Mouse (Mus musculus) forebrain, embryonic 16.5 days (tissue): ENCODE measurements around the gene Lrrn3. TPM values are rescaled to one million over a fixed set of nuclear protein-coding genes. Genes with fewer than 3 reads are reported as not detected.

ENCODE experiments used
- ATAC-seq: fragments of 200-750 bp; cut with Nextera tagmentation; 2 replicates; pipeline ENCODE4 v1.8.0; 2017; ENCODE audit warnings: mild to moderate bottlenecking, moderate library complexity
- H3K27ac ChIP-seq: fragments of 300-500 bp; sonication (generic); 2 replicates; pipeline ENCODE4 v1.5.1; 2014; ENCODE audit warnings: low read length, control low read depth
- H3K27me3 ChIP-seq: fragments of 300-500 bp; sonication (generic); replicated peaks from 2 replicates; pipeline ENCODE4 v1.6.1; 2014; ENCODE audit warnings: low read length; ENCODE audit not compliant: control insufficient read depth, insufficient read depth
- H3K36me3 ChIP-seq: fragments of 300-500 bp; sonication (generic); 2 replicates; pipeline ENCODE4 v1.6.1; 2014; ENCODE audit not compliant: control insufficient read depth, insufficient read depth
- H3K4me1 ChIP-seq: fragments of 300-500 bp; sonication (generic); replicated peaks from 2 replicates; pipeline ENCODE4 v1.6.1; 2014; ENCODE audit warnings: low read length; ENCODE audit not compliant: control insufficient read depth, insufficient read depth
- H3K4me2 ChIP-seq: fragments of 300-500 bp; sonication (generic); 2 replicates; pipeline ENCODE4 v1.6.1; 2014; ENCODE audit warnings: mild to moderate bottlenecking, low read length, control low read depth
- H3K4me3 ChIP-seq: fragments of 300-500 bp; sonication (generic); replicated peaks from 2 replicates; pipeline ENCODE4 v1.5.1; 2014; ENCODE audit warnings: mild to moderate bottlenecking, low read length, control low read depth
- H3K9ac ChIP-seq: fragments of 300-500 bp; sonication (generic); replicated peaks from 2 replicates; pipeline ENCODE4 v1.6.1; 2014; ENCODE audit warnings: low read depth, low read length, control low read depth
- H3K9me3 ChIP-seq: fragments of 300-500 bp; sonication (generic); 2 replicates; pipeline ENCODE4 v1.6.1; 2016; ENCODE audit warnings: low read length; ENCODE audit not compliant: control insufficient read depth
- WGBS: fragments of 180-500 bp; shearing (Covaris S2); extraction: QIAGEN DNeasy Blood & Tissue Kit; methylation state at CpG from one replicate; pipeline ENCODE4 v1.1.7; 2014; 5-methylcytosine and 5-hydroxymethylcytosine counted together
- polyA plus RNA-seq: library from polyadenylated mRNA; unstranded; fragments of >200 nt; fragmentation: Nextera tagmentation; extraction: Ambion mirVana; gene quantifications from 2 replicates; pipeline ENCODE4 v1.2.1, GENCODE M21; 2015

Lrrn3 gene
- polyA plus RNA-seq, 1 experiment from 2014 or later = 87.2 TPM

DNA sequence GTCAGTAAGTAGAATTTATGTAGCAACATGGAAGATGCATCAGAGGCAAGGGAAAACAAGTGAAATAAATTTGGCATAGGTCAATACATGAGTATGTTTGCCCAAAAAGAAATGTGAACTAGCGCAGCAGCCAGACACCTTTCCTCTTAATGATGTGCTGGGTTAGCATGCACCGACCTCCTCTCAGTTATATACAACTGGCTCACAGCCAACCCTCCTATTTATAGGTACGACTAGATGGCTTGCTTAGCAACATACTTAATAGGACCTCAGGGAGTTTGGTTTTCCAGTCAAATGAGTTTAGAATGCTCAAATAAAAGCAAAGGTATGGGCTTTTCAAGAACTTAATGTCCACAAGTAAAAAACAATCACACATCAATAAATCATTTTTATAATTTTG is 76.8 kb downstream of the Lrrn3 start:
- Histone ChIP-seq H3K4me2 (no peak overlapping the region), H3K27me3 (no peaks in the 10 kb centered on the region), H3K4me3 (no peak overlapping the region), H3K9ac (no peak overlapping the region), H3K27ac (no peak overlapping the region), H3K9me3 (no peaks in the 10 kb centered on the region), H3K36me3 (no peaks in the 10 kb centered on the region), H3K4me1 (no peaks in the 10 kb centered on the region)
- ATAC-seq = no peak
- 26% methylated on average over 3 of the region's 3 CpGs for WGBS

DNA sequence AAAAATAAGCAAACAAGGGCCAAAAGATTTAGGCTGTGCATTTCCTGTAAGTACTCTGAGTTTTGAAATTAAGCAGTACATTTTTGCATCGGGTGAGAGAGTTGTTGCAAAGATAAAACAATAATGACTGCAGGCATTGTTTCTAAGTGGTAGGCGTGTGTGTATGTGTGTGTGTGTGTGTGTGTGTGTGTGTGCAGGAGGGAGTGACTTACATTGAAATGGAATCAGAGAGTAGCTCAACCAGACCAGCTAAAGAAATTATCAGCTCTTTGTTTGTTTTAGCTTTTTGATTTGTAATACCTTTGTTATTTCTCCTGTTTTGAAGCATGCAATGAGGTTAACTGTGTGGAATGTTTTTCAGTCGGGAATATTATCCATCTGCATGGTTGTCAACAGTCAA is 84.3 kb downstream of the Lrrn3 start:
- H3K4me2 ChIP-seq = no peak overlapping the region
- no peaks in the 10 kb centered on the region for H3K9me3 ChIP-seq
- no peaks in the 10 kb centered on the region for H3K4me1 ChIP-seq
- no peak overlapping the region for H3K4me3 ChIP-seq
- 67% methylated on average over 3 of the region's 3 CpGs for WGBS
- H3K27me3 ChIP-seq = no peaks in the 10 kb centered on the region
- H3K27ac ChIP-seq = no peak overlapping the region
- H3K9ac ChIP-seq = no peak overlapping the region
- no peak for ATAC-seq
- no peaks in the 10 kb centered on the region for H3K36me3 ChIP-seq
